Comparison of ENCODE assay signal across 22 mouse cellular contexts in the genomic region with DNA sequence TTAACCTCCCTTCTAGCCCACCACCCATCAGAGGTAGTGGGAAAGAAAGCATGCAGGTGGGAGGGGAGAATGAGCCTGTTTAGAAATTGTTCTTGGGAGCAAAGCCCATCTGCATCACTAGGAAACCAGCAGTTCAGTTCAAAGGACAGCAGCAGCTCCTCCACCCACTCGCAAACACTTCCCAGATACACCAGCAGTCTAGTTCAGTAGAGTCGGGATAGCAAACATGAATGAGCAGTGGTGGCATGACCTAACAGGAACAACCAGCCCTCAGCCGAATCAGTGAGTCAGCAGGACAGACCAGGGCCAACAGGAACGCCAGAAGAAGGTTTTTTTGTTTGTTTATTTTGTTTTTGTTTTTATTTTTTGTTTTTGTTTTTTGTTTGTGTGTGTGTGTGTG.
"Had no signal": no experiment of that assay in that cellular context is flagged by ENCODE, and none has a peak within 500 bp of the region (broad histone marks: within the 10 kb centered on the region; RNA-seq: fewer than 3 reads in every experiment).

No protein-coding gene starts in this region.

- H3K9ac ChIP-seq: limb, embryonic 12.5 days; limb, embryonic 15.5 days; liver, embryonic 14.5 days; lung, embryonic 14.5 days; midbrain, embryonic 13.5 days; neural tube, embryonic 13.5 days had no signal

- H3K4me2 ChIP-seq: limb, embryonic 12.5 days; limb, embryonic 15.5 days; lung, embryonic 14.5 days; midbrain, embryonic 13.5 days; neural tube, embryonic 13.5 days had no signal

- H3K27ac ChIP-seq: hindbrain, postnatal 0 days; kidney, postnatal 0 days; limb, embryonic 12.5 days; limb, embryonic 15.5 days; liver, embryonic 14.5 days; midbrain, embryonic 10.5 days; midbrain, embryonic 13.5 days; neural tube, embryonic 13.5 days had no signal

- ATAC-seq: hindbrain, postnatal 0 days; inflammation-experienced regulatory T-cells, adult 6 months; lung, postnatal 0 days; midbrain, embryonic 13.5 days; midbrain, embryonic 16.5 days had no signal

- DNase-seq: kidney, adult 11 months; kidney, postnatal 4 days; left cerebral cortex, postnatal 4 days; lung, embryonic 14.5 days; lung, postnatal 36 days; retina, postnatal 1 day; thymus, adult 2 months; thymus, postnatal 14 days; thymus, postnatal 4 days had no signal

- H3K36me3 ChIP-seq: limb, embryonic 12.5 days; limb, embryonic 15.5 days; midbrain, embryonic 10.5 days; midbrain, embryonic 13.5 days; neural tube, embryonic 13.5 days had no signal

- H3K4me1 ChIP-seq: limb, embryonic 12.5 days; limb, embryonic 15.5 days; midbrain, embryonic 10.5 days; midbrain, embryonic 13.5 days; neural tube, embryonic 13.5 days had no signal

- H3K9me3 ChIP-seq: limb, embryonic 12.5 days; limb, embryonic 15.5 days; megakaryocyte, embryonic 14.5 days; midbrain, embryonic 10.5 days; midbrain, embryonic 13.5 days; neural tube, embryonic 13.5 days had no signal

- H3K4me3 ChIP-seq: limb, embryonic 12.5 days; limb, embryonic 15.5 days; megakaryocyte, embryonic 14.5 days; midbrain, embryonic 10.5 days; midbrain, embryonic 13.5 days; myocyte; neural tube, embryonic 13.5 days had no signal

- H3K27me3 ChIP-seq: limb, embryonic 12.5 days; limb, embryonic 15.5 days; midbrain, embryonic 13.5 days; neural tube, embryonic 13.5 days had no signal
